Mouse (Mus musculus) MEL (cell line): ENCODE measurements at regions not wholly inside any gene's neighbourhood (a gene's known extent, or its start where the extent isn't known, plus 50 kb on each side); places are given as distances from the start of the nearest gene placed in this dataset.

Experiments
- DNase-seq: peaks from one replicate; pipeline ENCODE4 v3.0.0; 2011; ENCODE audit warnings: low read depth, low spot score
- H3K27ac ChIP-seq: 2 replicates; pipeline ENCODE4 v1.5.1; 2012; ENCODE audit warnings: low read depth, mild to moderate bottlenecking, control low read depth, low read length, moderate library complexity; ENCODE audit not compliant: control insufficient read depth
- H3K27me3 ChIP-seq, 2 experiments: fragments of 150-350 bp in 1 of 2; sonication (generic) in 1 of 2; 2 replicates each; pipeline ENCODE4 v1.6.1; 2012; ENCODE audit warnings: low read length in 2 of 2, mild to moderate bottlenecking in 2 of 2, improper control_type of control experiment in 1 of 2, moderate library complexity in 1 of 2; ENCODE audit not compliant: insufficient read depth in 2 of 2, control insufficient read depth in 1 of 2
- H3K36me3 ChIP-seq, 2 experiments: 2 replicates each; pipeline ENCODE4 v1.6.1; 2012 to 2014; ENCODE audit warnings: low read length in 2 of 2, improper control_type of control experiment in 1 of 2, inconsistent platforms in 1 of 2, mild to moderate bottlenecking in 1 of 2; ENCODE audit not compliant: insufficient read depth in 2 of 2, control insufficient read depth in 1 of 2
- H3K4me1 ChIP-seq, 2 experiments: fragments of 150-350 bp in 1 of 2; sonication (generic) in 1 of 2; 2 replicates each; pipeline ENCODE4 v1.6.1; 2012; ENCODE audit warnings: low read length in 2 of 2, improper control_type of control experiment in 1 of 2, mild to moderate bottlenecking in 1 of 2; ENCODE audit not compliant: insufficient read depth in 2 of 2, control insufficient read depth in 1 of 2
- H3K4me3 ChIP-seq, 2 experiments: fragments of 150-350 bp in 1 of 2; sonication (generic) in 1 of 2; 2 replicates each; pipeline ENCODE4 v1.5.1; 2012; ENCODE audit warnings: low read depth in 2 of 2, low read length in 2 of 2, mild to moderate bottlenecking in 2 of 2, moderate library complexity in 2 of 2, control low read depth in 1 of 2, improper control_type of control experiment in 1 of 2; ENCODE audit not compliant: control insufficient read depth in 1 of 2, insufficient read depth in 1 of 2
- H3K79me2 ChIP-seq: 2 replicates; pipeline ENCODE4 v1.6.1; 2012; ENCODE audit warnings: mild to moderate bottlenecking, low read length, moderate library complexity; ENCODE audit not compliant: control insufficient read depth, poor library complexity, insufficient read depth
- H3K9ac ChIP-seq: 2 replicates; pipeline ENCODE4 v1.6.1; 2012; ENCODE audit warnings: low read depth, mild to moderate bottlenecking, control low read depth, low read length, moderate library complexity; ENCODE audit not compliant: control insufficient read depth, poor library complexity, severe bottlenecking
- H3K9me3 ChIP-seq: fragments of 150-350 bp; sonication (generic); replicated peaks from 2 replicates; pipeline ENCODE4 v1.6.1; 2012; ENCODE audit warnings: mild to moderate bottlenecking, low read length, improper control_type of control experiment, moderate library complexity; ENCODE audit not compliant: insufficient read depth
- BHLHE40 ChIP-seq: IDR thresholded peaks from 2 replicates; pipeline ENCODE4 v1.6.1; 2012; ENCODE audit warnings: low read depth, mild to moderate bottlenecking, inconsistent platforms, low read length, improper control_type of control experiment, borderline replicate concordance
- CHD1 ChIP-seq: IDR thresholded peaks from 2 replicates; pipeline ENCODE4 v1.6.1; 2012; ENCODE audit warnings: low read depth, mild to moderate bottlenecking, inconsistent platforms, low read length, improper control_type of control experiment
- CTCF ChIP-seq, 3 experiments: IDR thresholded peaks in 2 of 3; conservative IDR thresholded peaks in 1 of 3; 2 replicates each; pipeline ENCODE4 v1.5.1; 2011 to 2012; ENCODE audit warnings: low read length in 3 of 3, low read depth in 2 of 3, mild to moderate bottlenecking in 2 of 3, improper control_type of control experiment in 1 of 3, inconsistent platforms in 1 of 3, mixed read lengths in 1 of 3, moderate library complexity in 1 of 3; ENCODE audit not compliant: control insufficient read depth in 1 of 3, insufficient read depth in 1 of 3, poor library complexity in 1 of 3, severe bottlenecking in 1 of 3
- ELF1 ChIP-seq: IDR thresholded peaks from 2 replicates; pipeline ENCODE4 v1.6.1; 2014; ENCODE audit warnings: low read depth, mild to moderate bottlenecking, inconsistent platforms, low read length, improper control_type of control experiment, moderate library complexity
- ETS1 ChIP-seq: IDR thresholded peaks from 2 replicates; pipeline ENCODE4 v1.6.1; 2012; ENCODE audit warnings: low read depth, mild to moderate bottlenecking, inconsistent platforms, low read length, improper control_type of control experiment, moderate library complexity
- GATA1 ChIP-seq: IDR thresholded peaks from 2 replicates; pipeline ENCODE4 v1.6.1; 2011; ENCODE audit warnings: low read depth, low read length, improper control_type of control experiment
- JUND ChIP-seq: IDR thresholded peaks from 2 replicates; pipeline ENCODE4 v1.6.1; 2011; ENCODE audit warnings: low read depth, mild to moderate bottlenecking, improper control_type of control experiment, low read length
- MAFK ChIP-seq: IDR thresholded peaks from 2 replicates; pipeline ENCODE4 v1.6.1; 2011; ENCODE audit warnings: low read depth, mild to moderate bottlenecking, low read length, improper control_type of control experiment, borderline replicate concordance
- MAX ChIP-seq: IDR thresholded peaks from 2 replicates; pipeline ENCODE4 v1.6.1; 2011; ENCODE audit warnings: low read length, improper control_type of control experiment
- MAZ ChIP-seq: IDR thresholded peaks from 2 replicates; pipeline ENCODE4 v1.6.1; 2012; ENCODE audit warnings: low read depth, mild to moderate bottlenecking, inconsistent platforms, low read length, improper control_type of control experiment
- MYB ChIP-seq: IDR thresholded peaks from 2 replicates; pipeline ENCODE4 v1.6.1; 2011; ENCODE audit warnings: mild to moderate bottlenecking, low read depth, low read length, improper control_type of control experiment
- MYC ChIP-seq: IDR thresholded peaks from 2 replicates; pipeline ENCODE4 v1.6.1; 2011; ENCODE audit warnings: low read depth, mild to moderate bottlenecking, low read length, improper control_type of control experiment, moderate library complexity
- NRF1 ChIP-seq: IDR thresholded peaks from 2 replicates; pipeline ENCODE4 v1.6.1; 2014; ENCODE audit warnings: low read depth, mild to moderate bottlenecking, inconsistent platforms, low read length, improper control_type of control experiment, moderate library complexity; ENCODE audit not compliant: poor library complexity, insufficient read depth, severe bottlenecking
- RCOR1 ChIP-seq: IDR thresholded peaks from 2 replicates; pipeline ENCODE4 v1.6.1; 2012; ENCODE audit warnings: low read depth, mild to moderate bottlenecking, inconsistent platforms, low read length, improper control_type of control experiment
- SIN3A ChIP-seq: IDR thresholded peaks from 2 replicates; pipeline ENCODE4 v1.6.1; 2012; ENCODE audit warnings: low read length, improper control_type of control experiment, inconsistent platforms
- SMC3 ChIP-seq: IDR thresholded peaks from 2 replicates; pipeline ENCODE4 v1.6.1; 2011; ENCODE audit warnings: low read depth, low read length, improper control_type of control experiment
- TAL1 ChIP-seq: IDR thresholded peaks from 2 replicates; pipeline ENCODE4 v1.6.1; 2012; ENCODE audit warnings: mild to moderate bottlenecking, inconsistent platforms, low read length, moderate library complexity, mixed read lengths
- TBP ChIP-seq: IDR thresholded peaks from 2 replicates; pipeline ENCODE4 v1.8.0; 2011; ENCODE audit warnings: low read depth, low read length, improper control_type of control experiment
- TCF12 ChIP-seq: IDR thresholded peaks from 2 replicates; pipeline ENCODE4 v1.6.1; 2014; ENCODE audit warnings: low read depth, mild to moderate bottlenecking, inconsistent platforms, low read length, improper control_type of control experiment, moderate library complexity
- UBTF ChIP-seq: IDR thresholded peaks from 2 replicates; pipeline ENCODE4 v1.6.1; 2012; ENCODE audit warnings: low read depth, mild to moderate bottlenecking, inconsistent platforms, low read length, improper control_type of control experiment, moderate library complexity, borderline replicate concordance; ENCODE audit not compliant: insufficient read depth
- ZC3H11A ChIP-seq: IDR thresholded peaks from 2 replicates; pipeline ENCODE4 v1.6.1; 2012; ENCODE audit warnings: low read depth, mild to moderate bottlenecking, inconsistent platforms, low read length, improper control_type of control experiment
- ZKSCAN1 ChIP-seq: IDR thresholded peaks from 2 replicates; pipeline ENCODE4 v1.6.1; 2012; ENCODE audit warnings: low read depth, mild to moderate bottlenecking, inconsistent platforms, low read length, improper control_type of control experiment, moderate library complexity
- ZMIZ1 ChIP-seq: IDR thresholded peaks from 2 replicates; pipeline ENCODE4 v1.6.1; 2012; ENCODE audit warnings: low read depth, mild to moderate bottlenecking, inconsistent platforms, low read length, improper control_type of control experiment, moderate library complexity

DNA sequence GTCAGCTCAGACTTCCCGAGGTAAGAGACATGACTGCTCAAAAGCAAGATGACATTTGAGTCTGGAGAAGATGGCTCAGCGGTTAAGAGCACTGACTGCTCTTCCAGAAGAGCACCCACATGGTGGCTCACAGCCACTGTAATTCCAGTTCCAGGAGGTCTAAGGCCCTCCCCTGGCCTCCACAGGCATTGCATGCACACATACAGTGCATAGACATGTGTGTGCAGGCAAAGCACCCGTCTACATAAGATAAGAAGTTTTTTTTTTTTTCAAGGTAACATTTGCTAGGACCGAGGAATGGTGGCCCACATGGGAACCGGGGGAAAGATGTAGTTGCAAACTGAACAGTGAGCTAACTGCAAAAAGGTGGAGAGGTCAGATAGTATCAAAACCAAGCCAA lies 139.3 kb downstream of the Katnal1 start (continued):
- TF ChIP-seq UBTF: no peak
- no peak for TF ChIP-seq MAZ
- no peak for TF ChIP-seq TCF12
- no peak for TF ChIP-seq TAL1
- TF ChIP-seq ZMIZ1: no peak
- TF ChIP-seq SMC3: peak; percentile 36
- no peak for TF ChIP-seq MAFK
- no peak for TF ChIP-seq ETS1
- 0 out of 2 replicates have a peak, but pooled peaks have one; percentile 20 for TF ChIP-seq MAX
- TF ChIP-seq BHLHE40: no peak

DNA sequence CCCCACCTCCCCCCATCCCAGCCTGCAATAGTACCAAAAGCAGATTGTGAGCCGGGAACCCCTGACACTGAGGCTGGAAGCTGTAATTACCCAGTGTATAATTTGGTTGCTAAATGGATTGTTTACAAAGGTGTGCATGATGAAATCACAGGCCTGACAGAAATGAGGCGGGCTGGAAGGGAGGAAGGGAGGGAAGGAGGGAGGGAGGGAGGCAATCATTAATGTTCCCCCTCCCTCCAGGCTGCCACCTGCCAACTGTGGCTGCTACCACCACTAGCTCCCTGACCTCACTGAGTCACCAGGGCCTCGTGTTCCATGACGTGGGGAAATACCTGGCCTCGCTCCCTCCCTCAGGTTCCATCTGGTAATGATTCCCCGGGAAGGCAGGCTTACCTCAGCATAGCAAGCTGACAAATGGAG lies 140.0 kb downstream of the Katnal1 start:
- Histone ChIP-seq H3K27me3 (no peaks in the 10 kb centered on the region; a peak in 1 of 4 replicates), H3K79me2 (no peaks in the 10 kb centered on the region), H3K4me3 (no peak overlapping the region), H3K27ac (no peak overlapping the region), H3K9ac (no peak overlapping the region), H3K9me3 (no peaks in the 10 kb centered on the region), H3K4me1 (no peaks in the 10 kb centered on the region; a peak in 1 of 4 replicates), H3K36me3 (no peaks in the 10 kb centered on the region)
- TF ChIP-seq CTCF (IDR thresholded peaks at IDR 0.05 in 2 of 3, conservative IDR thresholded peaks at IDR 0.05 in 1 of 3; ENCODE audit: control insufficient read depth in 1 of 3, insufficient read depth in 1 of 3, low read depth in 2 of 3, low read length in 3 of 3, poor library complexity in 1 of 3, severe bottlenecking in 1 of 3): no peak
- no peak for TF ChIP-seq ZKSCAN1
- no peak for TF ChIP-seq SIN3A
- TF ChIP-seq MAX: no peak
- TF ChIP-seq TCF12: no peak
- no peak for TF ChIP-seq NRF1
- no peak for TF ChIP-seq TBP
- TF ChIP-seq ELF1: no peak
- TF ChIP-seq ZC3H11A: no peak
- TF ChIP-seq CHD1: no peak
- no peak for TF ChIP-seq MYB
- no peak for TF ChIP-seq ETS1
- no peak for TF ChIP-seq RCOR1
- DNase-seq: no peak

DNA sequence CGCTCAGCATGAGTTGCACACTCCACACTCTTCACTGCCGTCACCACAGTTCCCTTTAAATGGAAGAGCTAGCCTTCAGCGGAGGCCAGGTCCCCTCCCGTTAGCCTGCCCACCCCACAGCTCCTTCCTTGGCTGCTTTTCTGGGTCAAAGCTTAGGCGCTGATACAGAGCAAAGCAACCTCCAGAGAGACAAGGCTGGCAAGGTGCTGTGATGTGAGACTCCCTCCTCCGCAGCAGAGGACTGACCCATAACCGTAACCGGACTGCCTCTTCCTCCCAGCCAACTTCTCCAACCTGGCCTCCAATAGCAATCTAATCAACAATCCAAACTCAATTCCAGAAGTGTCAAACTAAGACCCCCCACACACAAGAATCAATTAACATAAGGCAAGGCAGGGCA lies 140.4 kb downstream of the Katnal1 start:
- Histone ChIP-seq H3K36me3 (no peaks in the 10 kb centered on the region), H3K4me3 (no peak overlapping the region), H3K9ac (no peak overlapping the region), H3K9me3 (no peaks in the 10 kb centered on the region), H3K79me2 (no peaks in the 10 kb centered on the region), H3K4me1 (no peaks in the 10 kb centered on the region; a peak in 1 of 4 replicates), H3K27ac (no peak overlapping the region), H3K27me3 (no peaks in the 10 kb centered on the region; a peak in 1 of 4 replicates)
- TF ChIP-seq ZC3H11A: no peak
- no peak for TF ChIP-seq ELF1
- no peak for TF ChIP-seq JUND
- no peak for TF ChIP-seq GATA1
- no peak for TF ChIP-seq MYC
- DNase-seq: no peak
